Mouse (Mus musculus) forebrain, embryonic 11.5 days (tissue): ENCODE measurements at regions not wholly inside any gene's neighbourhood (a gene's known extent, or its start where the extent isn't known, plus 50 kb on each side); places are given as distances from the start of the nearest gene placed in this dataset.

Source experiments
- ATAC-seq: fragments of 200-750 bp; cut with Nextera tagmentation; replicated peaks from 2 replicates; pipeline ENCODE4 v1.8.0; 2017; ENCODE audit warnings: moderate TSS enrichment; ENCODE audit not compliant: low FRiP score
- DNase-seq: peaks from one replicate; pipeline ENCODE4 v3.0.0-alpha.2; 2017; ENCODE audit warnings: low spot score
- H3K27ac ChIP-seq: fragments of 300-500 bp; sonication (generic); 2 replicates; pipeline ENCODE4 v1.5.1; 2014; ENCODE audit warnings: low read depth, low read length
- H3K27me3 ChIP-seq: fragments of 300-500 bp; sonication (generic); 2 replicates; pipeline ENCODE4 v1.6.1; 2014; ENCODE audit warnings: mild to moderate bottlenecking, low read length, mixed read lengths; ENCODE audit not compliant: control insufficient read depth, insufficient read depth
- H3K36me3 ChIP-seq: fragments of 300-500 bp; sonication (generic); 2 replicates; pipeline ENCODE4 v1.6.1; 2014; ENCODE audit warnings: mild to moderate bottlenecking, low read length, moderate library complexity, mixed read lengths; ENCODE audit not compliant: control insufficient read depth, insufficient read depth
- H3K4me1 ChIP-seq: fragments of 300-500 bp; sonication (generic); replicated peaks from 2 replicates; pipeline ENCODE4 v1.6.1; 2014; ENCODE audit warnings: low read length, mixed read lengths; ENCODE audit not compliant: control insufficient read depth, insufficient read depth
- H3K4me2 ChIP-seq: fragments of 300-500 bp; sonication (generic); 2 replicates; pipeline ENCODE4 v1.6.1; 2014; ENCODE audit warnings: low read depth, mild to moderate bottlenecking, low read length, moderate library complexity, mixed read lengths; ENCODE audit not compliant: severe bottlenecking
- H3K4me3 ChIP-seq: fragments of 300-500 bp; sonication (generic); 2 replicates; pipeline ENCODE4 v1.5.1; 2014; ENCODE audit warnings: low read depth, low read length
- H3K9ac ChIP-seq: fragments of 300-500 bp; sonication (generic); 2 replicates; pipeline ENCODE4 v1.6.1; 2014; ENCODE audit warnings: low read length
- H3K9me3 ChIP-seq: fragments of 300-500 bp; sonication (generic); 2 replicates; pipeline ENCODE4 v1.6.1; 2016; ENCODE audit warnings: low read length, mixed read lengths; ENCODE audit not compliant: control insufficient read depth
- WGBS: fragments of 180-500 bp; shearing (Covaris S2); extraction: QIAGEN DNeasy Blood & Tissue Kit; methylation state at CpG from one replicate; pipeline ENCODE4 v1.1.7; 2014; 5-methylcytosine and 5-hydroxymethylcytosine counted together

- Histone ChIP-seq H3K36me3 (no peaks in the 10 kb centered on the region), H3K27me3 (no peaks in the 10 kb centered on the region), H3K4me3 (no peak overlapping the region), H3K9me3 (no peaks in the 10 kb centered on the region), H3K27ac (no peak overlapping the region), H3K4me2 (no peak overlapping the region), H3K9ac (no peak overlapping the region), H3K4me1 (no peaks in the 10 kb centered on the region)
- ATAC-seq, result no peak
- DNase-seq, result no peak
Measured at GRCm38 (mm10) chr1:138369953-138370482, 96.5 kb downstream of the Atp6v1g3 start.

- DNase-seq (no peak), ATAC-seq (no peak)
- Histone ChIP-seq H3K36me3 (no peaks in the 10 kb centered on the region), H3K27ac (no peak overlapping the region), H3K9ac (no peak overlapping the region), H3K4me2 (no peak overlapping the region), H3K4me1 (no peaks in the 10 kb centered on the region), H3K27me3 (no peaks in the 10 kb centered on the region), H3K4me3 (no peak overlapping the region), H3K9me3 (no peaks in the 10 kb centered on the region)
- 96% methylated on average over 1 of the region's 1 CpGs for WGBS
Measured at GRCm38 (mm10) chr1:138371474-138371873, 97.9 kb downstream of the Atp6v1g3 start.

- H3K9me3 ChIP-seq, result no peaks in the 10 kb centered on the region
- ATAC-seq (no peak), DNase-seq (no peak)
- no peaks in the 10 kb centered on the region for H3K27me3 ChIP-seq
- no peaks in the 10 kb centered on the region for H3K36me3 ChIP-seq
- no peak overlapping the region for H3K4me3 ChIP-seq
- H3K4me1 ChIP-seq, result no peaks in the 10 kb centered on the region
- no peak overlapping the region for H3K27ac ChIP-seq
- H3K4me2 ChIP-seq, result no peak overlapping the region
- 82% methylated on average over 3 of the region's 3 CpGs for WGBS
- H3K9ac ChIP-seq, result no peak overlapping the region
Measured at GRCm38 (mm10) chr1:138384146-138384545, 110.6 kb downstream of the Atp6v1g3 start.

- DNase-seq, result peak; percentile 52
Measured at GRCm38 (mm10) chr1:138385156-138385841, 111.8 kb downstream of the Atp6v1g3 start.

GRCm38 (mm10) chr1:138386001-138386400 is 112.5 kb downstream of the Atp6v1g3 start:
- ATAC-seq (0 out of 2 replicates have a peak, but pooled peaks have one; percentile 34), DNase-seq (no peak)
- 72% methylated on average over 5 of the region's 5 CpGs for WGBS
- Histone ChIP-seq H3K27me3 (no peaks in the 10 kb centered on the region), H3K9me3 (no peaks in the 10 kb centered on the region), H3K4me2 (no peak overlapping the region), H3K4me1 (no peaks in the 10 kb centered on the region; the same call in 1 of the 2 replicates), H3K27ac (peak overlapping the region; percentile 54; the same call in 1 of the 2 replicates), H3K4me3 (no peak overlapping the region), H3K36me3 (no peaks in the 10 kb centered on the region), H3K9ac (no peak overlapping the region)

More at GRCm38 (mm10) chr1:138385156-138385841, 111.8 kb downstream of the Atp6v1g3 start:
- H3K27ac ChIP-seq, result peak overlapping the region; percentile 54
- 46% methylated on average over 19 of the region's 19 CpGs for WGBS
- no peak overlapping the region for H3K4me2 ChIP-seq
- H3K4me3 ChIP-seq, result no peak overlapping the region
- H3K9ac ChIP-seq, result no peak overlapping the region
- H3K9me3 ChIP-seq, result no peaks in the 10 kb centered on the region
- H3K4me1 ChIP-seq, result no peaks in the 10 kb centered on the region; the same call in 1 of the 2 replicates
- H3K36me3 ChIP-seq, result no peaks in the 10 kb centered on the region
- ATAC-seq, result peak; percentile 78
- no peaks in the 10 kb centered on the region for H3K27me3 ChIP-seq

- Histone ChIP-seq H3K4me1 (no peaks in the 10 kb centered on the region; the same call in 1 of the 2 replicates), H3K4me2 (no peak overlapping the region), H3K36me3 (no peaks in the 10 kb centered on the region), H3K27me3 (no peaks in the 10 kb centered on the region), H3K9ac (no peak overlapping the region), H3K4me3 (no peak overlapping the region), H3K9me3 (no peaks in the 10 kb centered on the region), H3K27ac (no peak overlapping the region)
- ATAC-seq (no peak), DNase-seq (no peak)
- 93% methylated on average over 8 of the region's 8 CpGs for WGBS
Measured at GRCm38 (mm10) chr1:138388634-138389033, 115.1 kb downstream of the Atp6v1g3 start.

GRCm38 (mm10) chr1:138389676-138390075 is 116.1 kb downstream of the Atp6v1g3 start:
- Histone ChIP-seq H3K9me3 (no peaks in the 10 kb centered on the region), H3K4me3 (no peak overlapping the region), H3K27me3 (no peaks in the 10 kb centered on the region), H3K9ac (no peak overlapping the region), H3K4me2 (no peak overlapping the region), H3K36me3 (no peaks in the 10 kb centered on the region), H3K4me1 (no peaks in the 10 kb centered on the region; the same call in 1 of the 2 replicates), H3K27ac (no peak overlapping the region)
- WGBS, result 83% methylated on average over 1 of the region's 1 CpGs
- no peak for DNase-seq
- no peak for ATAC-seq

- ATAC-seq (no peak), DNase-seq (no peak)
- no peaks in the 10 kb centered on the region for H3K36me3 ChIP-seq
- H3K4me2 ChIP-seq, result no peak overlapping the region
- WGBS, result 71% methylated on average over 3 of the region's 3 CpGs
- H3K9ac ChIP-seq, result no peak overlapping the region
- H3K9me3 ChIP-seq, result no peaks in the 10 kb centered on the region
- no peak overlapping the region for H3K4me3 ChIP-seq
- H3K27ac ChIP-seq, result no peak overlapping the region
- no peaks in the 10 kb centered on the region for H3K4me1 ChIP-seq
- H3K27me3 ChIP-seq, result no peaks in the 10 kb centered on the region
Measured at GRCm38 (mm10) chr1:138418610-138419009, 145.1 kb downstream of the Atp6v1g3 start.

GRCm38 (mm10) chr1:138427416-138427815 is 153.9 kb downstream of the Atp6v1g3 start:
- Histone ChIP-seq H3K27me3 (no peaks in the 10 kb centered on the region), H3K4me2 (no peak overlapping the region), H3K9me3 (no peaks in the 10 kb centered on the region), H3K4me1 (no peaks in the 10 kb centered on the region), H3K9ac (no peak overlapping the region), H3K36me3 (no peaks in the 10 kb centered on the region), H3K4me3 (no peak overlapping the region), H3K27ac (no peak overlapping the region)
- WGBS, result 88% methylated on average over 2 of the region's 2 CpGs
- no peak for ATAC-seq
- DNase-seq, result no peak
